Mouse (Mus musculus): ENCODE data around the gene Bin2.

DNA sequence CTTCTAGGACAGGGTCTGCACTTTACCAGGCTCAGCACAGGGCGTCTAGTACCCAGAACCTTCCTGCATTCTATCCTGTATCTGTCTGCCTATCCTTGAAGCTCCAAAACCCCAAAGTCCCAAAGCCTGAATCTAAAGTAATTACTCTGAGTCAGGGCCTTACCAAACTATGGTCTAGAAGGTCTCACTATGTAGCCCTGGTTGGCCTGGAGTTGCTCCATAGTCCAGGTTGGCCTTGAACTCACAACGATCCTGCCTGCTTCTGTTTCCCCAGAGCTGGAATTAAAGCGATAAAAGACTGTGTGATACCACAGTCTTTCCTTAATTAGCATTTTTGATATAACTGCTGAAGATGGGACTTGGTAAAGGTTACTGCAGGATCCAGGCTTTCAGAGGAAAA, 44.9 kb downstream of the Bin2 start:
- no peak for TF ChIP-seq CTCF (IDR thresholded peaks at IDR 0.05; ENCODE audit: low read depth)
- TF ChIP-seq EP300 (IDR thresholded peaks at IDR 0.05; ENCODE audit: low read depth): no peak
